Mouse (Mus musculus) liver, embryonic 11.5 days (tissue): ENCODE results near the gene Ptprn2. TPM values are rescaled to one million over a fixed set of nuclear protein-coding genes. Genes with fewer than 3 reads are reported as not detected.

Experiments used
- ATAC-seq: fragments of 200-750 bp; cut with Nextera tagmentation; replicated peaks from 2 replicates; pipeline ENCODE4 v1.8.0; 2017; ENCODE audit warnings: moderate number of reproducible peaks, mild to moderate bottlenecking, moderate TSS enrichment, moderate library complexity; ENCODE audit not compliant: low FRiP score
- DNase-seq: peaks from one replicate; pipeline ENCODE4 v3.0.0-alpha.2; 2017; ENCODE audit warnings: low spot score
- H3K27ac ChIP-seq: fragments of 300-500 bp; sonication (generic); 2 replicates; pipeline ENCODE4 v1.5.1; 2014; ENCODE audit warnings: mild to moderate bottlenecking, low read depth, low read length, control low read depth
- H3K27me3 ChIP-seq: fragments of 300-500 bp; sonication (generic); replicated peaks from 2 replicates; pipeline ENCODE4 v1.6.1; 2014; ENCODE audit warnings: low read length, mixed read lengths; ENCODE audit not compliant: control insufficient read depth, insufficient read depth
- H3K36me3 ChIP-seq: fragments of 300-500 bp; sonication (generic); 2 replicates; pipeline ENCODE4 v1.6.1; 2014; ENCODE audit warnings: mild to moderate bottlenecking, low read length, moderate library complexity, mixed read lengths; ENCODE audit not compliant: control insufficient read depth, insufficient read depth
- H3K4me1 ChIP-seq: fragments of 300-500 bp; sonication (generic); replicated peaks from 2 replicates; pipeline ENCODE4 v1.6.1; 2014; ENCODE audit warnings: low read length, mixed read lengths; ENCODE audit not compliant: control insufficient read depth, insufficient read depth
- H3K4me2 ChIP-seq: fragments of 300-500 bp; sonication (generic); 2 replicates; pipeline ENCODE4 v1.6.1; 2014; ENCODE audit warnings: mild to moderate bottlenecking, control low read depth, moderate library complexity
- H3K4me3 ChIP-seq: fragments of 300-500 bp; sonication (generic); 2 replicates; pipeline ENCODE4 v1.5.1; 2014; ENCODE audit warnings: low read depth, low read length, control low read depth
- H3K9ac ChIP-seq: fragments of 300-500 bp; sonication (generic); 2 replicates; pipeline ENCODE4 v1.6.1; 2014; ENCODE audit warnings: low read depth, low read length, control low read depth
- H3K9me3 ChIP-seq: fragments of 300-500 bp; sonication (generic); 2 replicates; pipeline ENCODE4 v1.6.1; 2016; ENCODE audit warnings: low read length, inconsistent platforms, mixed read lengths; ENCODE audit not compliant: control insufficient read depth
- WGBS: fragments of 180-500 bp; shearing (Covaris S2); extraction: QIAGEN DNeasy Blood & Tissue Kit; methylation state at CpG from one replicate; pipeline ENCODE4 v1.1.7; 2014; 5-methylcytosine and 5-hydroxymethylcytosine counted together
- polyA plus RNA-seq: library from polyadenylated mRNA; unstranded; fragments of >200 nt; fragmentation: Nextera tagmentation; extraction: Ambion mirVana; gene quantifications from 2 replicates; pipeline ENCODE4 v1.2.1, GENCODE M21; 2014

Gene Ptprn2
- polyA plus RNA-seq, 1 experiment from 2014 or later = 0.11 TPM

GRCm38 (mm10) chr12:117158950-117159668, 673.6 kb downstream of the Ptprn2 start:
- Histone ChIP-seq H3K4me1 (no peaks in the 10 kb centered on the region), H3K9me3 (no peaks in the 10 kb centered on the region), H3K36me3 (no peaks in the 10 kb centered on the region), H3K27ac (no peak overlapping the region), H3K4me2 (no peak overlapping the region), H3K4me3 (no peak overlapping the region), H3K27me3 (peaks cover 82% of the 10 kb centered on the region), H3K9ac (no peak overlapping the region)
- ATAC-seq (0 out of 2 replicates have a peak, but pooled peaks have one; percentile 21), DNase-seq (no peak)
- 10% methylated on average over 17 of the region's 17 CpGs for WGBS

GRCm38 (mm10) chr12:117159669-117160210, 674.2 kb downstream of the Ptprn2 start:
- DNase-seq = no peak
- no peaks in the 10 kb centered on the region for H3K4me1 ChIP-seq
- peaks cover 76% of the 10 kb centered on the region for H3K27me3 ChIP-seq
- no peaks in the 10 kb centered on the region for H3K9me3 ChIP-seq
- 0 out of 2 replicates have a peak, but pooled peaks have one; percentile 10 for ATAC-seq
- no peak overlapping the region for H3K9ac ChIP-seq
- H3K4me3 ChIP-seq = no peak overlapping the region
- H3K27ac ChIP-seq = no peak overlapping the region
- no peaks in the 10 kb centered on the region for H3K36me3 ChIP-seq
- 0 out of 2 replicates have a peak overlapping the region, but pooled peaks have one; percentile 5 for H3K4me2 ChIP-seq
- 8% methylated on average over 14 of the region's 15 CpGs for WGBS

GRCm38 (mm10) chr12:117160211-117160891, 674.8 kb downstream of the Ptprn2 start:
- H3K27me3 ChIP-seq = peaks cover 72% of the 10 kb centered on the region
- H3K9ac ChIP-seq = no peak overlapping the region
- H3K36me3 ChIP-seq = no peaks in the 10 kb centered on the region
- H3K4me1 ChIP-seq = no peaks in the 10 kb centered on the region
- ATAC-seq (no peak), DNase-seq (no peak)
- no peak overlapping the region for H3K27ac ChIP-seq
- H3K4me3 ChIP-seq = no peak overlapping the region
- 7% methylated on average over 30 of the region's 30 CpGs for WGBS
- no peaks in the 10 kb centered on the region for H3K9me3 ChIP-seq
- 0 out of 2 replicates have a peak overlapping the region, but pooled peaks have one; percentile 5 for H3K4me2 ChIP-seq

- no peak overlapping the region for H3K4me2 ChIP-seq
- H3K4me3 ChIP-seq = no peak overlapping the region
- H3K27me3 ChIP-seq = peaks cover 56% of the 10 kb centered on the region
- H3K9ac ChIP-seq = no peak overlapping the region
- DNase-seq = no peak
- H3K27ac ChIP-seq = no peak overlapping the region
- no peaks in the 10 kb centered on the region for H3K36me3 ChIP-seq
- H3K4me1 ChIP-seq = no peaks in the 10 kb centered on the region
- ATAC-seq = no peak
- WGBS = 57% methylated on average over 3 of the region's 3 CpGs
- no peaks in the 10 kb centered on the region for H3K9me3 ChIP-seq
Measured at GRCm38 (mm10) chr12:117162180-117162579, 676.7 kb downstream of the Ptprn2 start.

- Histone ChIP-seq H3K4me2 (no peak overlapping the region), H3K36me3 (no peaks in the 10 kb centered on the region), H3K4me1 (no peaks in the 10 kb centered on the region), H3K4me3 (no peak overlapping the region), H3K27me3 (peaks cover 40% of the 10 kb centered on the region), H3K9ac (no peak overlapping the region), H3K9me3 (no peaks in the 10 kb centered on the region), H3K27ac (no peak overlapping the region)
- no peak for ATAC-seq
- WGBS = 49% methylated on average over 3 of the region's 3 CpGs
- no peak for DNase-seq
Measured at GRCm38 (mm10) chr12:117163789-117164188, 678.3 kb downstream of the Ptprn2 start.

- WGBS = 80% methylated on average over 5 of the region's 5 CpGs
- DNase-seq (no peak), ATAC-seq (no peak)
- H3K36me3 ChIP-seq = no peaks in the 10 kb centered on the region
- no peak overlapping the region for H3K4me2 ChIP-seq
- no peaks in the 10 kb centered on the region for H3K9me3 ChIP-seq
- no peak overlapping the region for H3K4me3 ChIP-seq
- no peak overlapping the region for H3K9ac ChIP-seq
- H3K27ac ChIP-seq = no peak overlapping the region
- peaks cover 21% of the 10 kb centered on the region for H3K27me3 ChIP-seq
- H3K4me1 ChIP-seq = no peaks in the 10 kb centered on the region
Measured at GRCm38 (mm10) chr12:117166266-117166665, 680.7 kb downstream of the Ptprn2 start.

- Histone ChIP-seq H3K4me1 (peaks cover 4% of the 10 kb centered on the region; the same call in 1 of the 2 replicates), H3K27me3 (peaks cover 11% of the 10 kb centered on the region), H3K36me3 (no peaks in the 10 kb centered on the region), H3K27ac (no peak overlapping the region), H3K4me2 (no peak overlapping the region), H3K9me3 (no peaks in the 10 kb centered on the region), H3K4me3 (no peak overlapping the region), H3K9ac (no peak overlapping the region)
- WGBS = 48% methylated on average over 5 of the region's 5 CpGs
- ATAC-seq (no peak), DNase-seq (no peak)
Measured at GRCm38 (mm10) chr12:117169670-117170069, 684.1 kb downstream of the Ptprn2 start.

- Histone ChIP-seq H3K4me2 (no peak overlapping the region), H3K4me1 (peaks cover 4% of the 10 kb centered on the region; the same call in 1 of the 2 replicates), H3K9ac (no peak overlapping the region), H3K27me3 (peaks cover 8% of the 10 kb centered on the region; the same call in 1 of the 2 replicates), H3K9me3 (no peaks in the 10 kb centered on the region), H3K36me3 (no peaks in the 10 kb centered on the region), H3K4me3 (no peak overlapping the region), H3K27ac (no peak overlapping the region)
- DNase-seq (no peak), ATAC-seq (peak; percentile 27; the same call in 1 of the 2 replicates)
- WGBS = 53% methylated on average over 2 of the region's 2 CpGs
Measured at GRCm38 (mm10) chr12:117172529-117172884, 687.0 kb downstream of the Ptprn2 start.
